Mouse (Mus musculus) C2C12 (cell line): ENCODE measurements around the gene Zfp839. TPM values are rescaled to one million over a fixed set of nuclear protein-coding genes. Genes with fewer than 3 reads are reported as not detected.

Experiments
- H3K27me3 ChIP-seq: one replicate; pipeline ENCODE4 v1.6.1; 2011; ENCODE audit not compliant: control insufficient read depth, insufficient read depth, insufficient read length
- H3K36me3 ChIP-seq: one replicate; pipeline ENCODE4 v1.6.1; 2011; ENCODE audit not compliant: control insufficient read depth, insufficient read depth
- H3K4me3 ChIP-seq: one replicate; pipeline ENCODE4 v1.5.1; 2011; ENCODE audit warnings: mild to moderate bottlenecking, control low read depth; ENCODE audit not compliant: poor library complexity, insufficient read depth, severe bottlenecking
- H3K79me2 ChIP-seq: one replicate; pipeline ENCODE4 v1.6.1; 2011; ENCODE audit not compliant: control insufficient read depth, insufficient read depth
- H3K79me3 ChIP-seq: one replicate; pipeline ENCODE4 v1.6.1; 2011; ENCODE audit warnings: low read depth, control low read depth
- H3ac ChIP-seq: one replicate; pipeline ENCODE3; 2011; ENCODE audit warnings: low read depth; ENCODE audit not compliant: control insufficient read depth, insufficient read length
- CEBPB ChIP-seq: IDR thresholded peaks from one replicate; pipeline ENCODE4 v1.6.1; 2011; ENCODE audit warnings: low read depth, mild to moderate bottlenecking, control low read depth, moderate library complexity
- CTCF ChIP-seq: IDR thresholded peaks from one replicate; pipeline ENCODE4 v1.5.1; 2011; ENCODE audit not compliant: control insufficient read depth, insufficient read depth, insufficient read length
- FOSL1 ChIP-seq: IDR thresholded peaks from one replicate; pipeline ENCODE4 v1.8.0; 2011; ENCODE audit warnings: mild to moderate bottlenecking, low read length; ENCODE audit not compliant: poor library complexity, insufficient read depth, severe bottlenecking
- MAX ChIP-seq: IDR thresholded peaks from one replicate; pipeline ENCODE4 v1.6.1; 2011; ENCODE audit warnings: mild to moderate bottlenecking, control low read depth
- MYOD1 ChIP-seq: IDR thresholded peaks from one replicate; pipeline ENCODE4 v1.6.1; 2011; ENCODE audit warnings: low read depth; ENCODE audit not compliant: control insufficient read depth, insufficient read length
- MYOG ChIP-seq: IDR thresholded peaks from one replicate; pipeline ENCODE4 v1.6.1; 2011; ENCODE audit not compliant: control insufficient read depth, insufficient read length; ENCODE audit errors: extremely low read depth
- USF1 ChIP-seq: IDR thresholded peaks from one replicate; pipeline ENCODE4 v1.6.1; 2011; ENCODE audit warnings: low read depth, mild to moderate bottlenecking, control low read depth, moderate library complexity
- polyA plus RNA-seq: library from polyadenylated mRNA; unstranded; fragments of >200 nt; fragmentation: generic; extraction: Trizol; gene quantifications from one replicate; pipeline ENCODE4 v1.2.1, GENCODE M21; 2012; ENCODE audit warnings: missing spikeins

Gene Zfp839
- polyA plus RNA-seq, 1 experiment = 1.2 TPM

- no peak for TF ChIP-seq USF1
- TF ChIP-seq CEBPB = no peak
- no peak for TF ChIP-seq MYOG
- peak; percentile 15 for TF ChIP-seq MAX
- TF ChIP-seq MYOD1 = no peak
- TF ChIP-seq FOSL1 = no peak
- H3K79me3 ChIP-seq = peaks cover 47% of the 10 kb centered on the region
- H3K79me2 ChIP-seq = peaks cover 94% of the 10 kb centered on the region
- H3ac ChIP-seq = peak within 1 kb of the TSS; percentile 99
- no peaks in the 10 kb centered on the region for H3K27me3 ChIP-seq
- H3K36me3 ChIP-seq = no peaks in the 10 kb centered on the region
- peak within 1 kb of the TSS; percentile 79 for H3K4me3 ChIP-seq
These were observed 39.3 kb downstream of the Zfp839 start, which contains the start of the genes Cinp and Tecpr2 for GRCm38 (mm10) chr12:110889036-110890020. Gene Cinp (minus strand): TSS chr12:110889145. Gene Tecpr2 (plus strand): TSS chr12:110889264.

- Histone ChIP-seq H3K27me3 (no peaks in the 10 kb centered on the region), H3K36me3 (peaks cover 8% of the 10 kb centered on the region), H3K4me3 (no peak overlapping the region), H3K79me2 (peaks cover 69% of the 10 kb centered on the region), H3ac (no peak overlapping the region), H3K79me3 (peaks cover 30% of the 10 kb centered on the region)
- TF ChIP-seq MAX (no peak), FOSL1 (no peak), MYOD1 (no peak), USF1 (no peak), MYOG (no peak), CTCF (no peak), CEBPB (no peak)
These were observed 41.8 kb downstream of the Zfp839 start for GRCm38 (mm10) chr12:110891887-110892286.

GRCm38 (mm10) chr12:110902106-110902505, 52.1 kb downstream of the Zfp839 start:
- TF ChIP-seq MYOD1 (no peak), FOSL1 (no peak), USF1 (no peak), CEBPB (no peak), MAX (no peak), MYOG (no peak)
- Histone ChIP-seq H3K79me2 (no peaks in the 10 kb centered on the region), H3K27me3 (no peaks in the 10 kb centered on the region), H3K4me3 (no peak overlapping the region), H3ac (no peak overlapping the region), H3K79me3 (no peaks in the 10 kb centered on the region), H3K36me3 (peaks cover 5% of the 10 kb centered on the region)

GRCm38 (mm10) chr12:110903536-110903935, 53.5 kb downstream of the Zfp839 start:
- Histone ChIP-seq H3K36me3 (no peaks in the 10 kb centered on the region), H3K27me3 (no peaks in the 10 kb centered on the region), H3K4me3 (no peak overlapping the region), H3ac (no peak overlapping the region), H3K79me2 (no peaks in the 10 kb centered on the region), H3K79me3 (no peaks in the 10 kb centered on the region)
- TF ChIP-seq FOSL1 (no peak), MAX (no peak), CTCF (no peak)

GRCm38 (mm10) chr12:110907845-110908244, 57.8 kb downstream of the Zfp839 start:
- Histone ChIP-seq H3K27me3 (no peaks in the 10 kb centered on the region), H3K79me2 (no peaks in the 10 kb centered on the region), H3K79me3 (no peaks in the 10 kb centered on the region), H3K4me3 (no peak overlapping the region), H3K36me3 (no peaks in the 10 kb centered on the region), H3ac (no peak overlapping the region)
- TF ChIP-seq USF1 (no peak), FOSL1 (no peak), MYOD1 (no peak), MYOG (no peak), CEBPB (no peak), MAX (no peak), CTCF (no peak)

GRCm38 (mm10) chr12:110909962-110910361, 59.9 kb downstream of the Zfp839 start:
- H3ac ChIP-seq = no peak overlapping the region
- peaks cover 6% of the 10 kb centered on the region for H3K36me3 ChIP-seq
- H3K27me3 ChIP-seq = no peaks in the 10 kb centered on the region
- H3K4me3 ChIP-seq = no peak overlapping the region
- no peaks in the 10 kb centered on the region for H3K79me3 ChIP-seq
- no peaks in the 10 kb centered on the region for H3K79me2 ChIP-seq
- TF ChIP-seq USF1 (no peak), FOSL1 (no peak), MYOD1 (no peak), CTCF (no peak), MAX (no peak), CEBPB (no peak), MYOG (no peak)
